Mouse (Mus musculus) spleen, adult 2 months (tissue): ENCODE measurements at regions not wholly inside any gene's neighbourhood (a gene's known extent, or its start where the extent isn't known, plus 50 kb on each side); places are given as distances from the start of the nearest gene placed in this dataset.

Experiments used
- CTCF ChIP-seq: fragments of 200-500 bp; IDR thresholded peaks from 2 replicates; pipeline ENCODE4 v1.5.1; 2011; ENCODE audit warnings: mild to moderate bottlenecking, inconsistent platforms; ENCODE audit not compliant: insufficient read depth, insufficient read length, insufficient replicate concordance; ENCODE audit errors: extremely low read depth
- POLR2A ChIP-seq: fragments of 200-500 bp; IDR thresholded peaks from 2 replicates; pipeline ENCODE4 v1.6.1; 2011; ENCODE audit warnings: low read depth, low read length, inconsistent platforms

GRCm38 (mm10) chr15:67248471-67248870, 747.8 kb upstream of the Lrrc6 start:
- no peak for TF ChIP-seq POLR2A
- no peak for TF ChIP-seq CTCF
